Mouse (Mus musculus) cortical plate, adult 2 months (tissue): ENCODE data around the gene Dync1li2. TPM values are rescaled to one million over a fixed set of nuclear protein-coding genes. Genes with fewer than 3 reads are reported as not detected.

Experiments
- H3K27ac ChIP-seq: fragments of 200-500 bp; 2 replicates; pipeline ENCODE4 v1.5.1; 2012; ENCODE audit warnings: low read length, control low read depth, inconsistent platforms; ENCODE audit not compliant: insufficient read depth
- H3K4me1 ChIP-seq: fragments of 200-500 bp; 2 replicates; pipeline ENCODE4 v1.6.1; 2011; ENCODE audit warnings: low read length; ENCODE audit not compliant: control insufficient read depth, insufficient read depth
- H3K4me3 ChIP-seq: fragments of 200-500 bp; 2 replicates; pipeline ENCODE4 v1.5.1; 2011; ENCODE audit warnings: mild to moderate bottlenecking, low read length, control low read depth; ENCODE audit not compliant: insufficient read depth
- CTCF ChIP-seq: fragments of 200-500 bp; IDR thresholded peaks from 2 replicates; pipeline ENCODE4 v1.5.1; 2011; ENCODE audit warnings: mild to moderate bottlenecking, control low read depth, low read length; ENCODE audit not compliant: insufficient read depth; ENCODE audit errors: extremely low read depth
- POLR2A ChIP-seq: fragments of 200-500 bp; IDR thresholded peaks from 2 replicates; pipeline ENCODE4 v1.6.1; 2011; ENCODE audit warnings: mild to moderate bottlenecking, low read length, control low read depth; ENCODE audit not compliant: insufficient read depth; ENCODE audit errors: extremely low read depth
- polyA plus RNA-seq: library from polyadenylated mRNA; depleted of rRNA; stranded (reverse); fragments of >200 nt; gene quantifications from 2 replicates; pipeline ENCODE4 v1.2.3, GENCODE M21; 2012

The Dync1li2 gene
- polyA plus RNA-seq, 1 experiment: 161 TPM

GRCm38 (mm10) chr8:104439461-104439860, 3.4 kb downstream of the Dync1li2 start:
- TF ChIP-seq CTCF (no peak), POLR2A (no peak)
- H3K4me3 ChIP-seq: no peak overlapping the region
- H3K27ac ChIP-seq: no peak overlapping the region
- peaks cover 13% of the 10 kb centered on the region for H3K4me1 ChIP-seq

GRCm38 (mm10) chr8:104437494-104438135, 5.2 kb downstream of the Dync1li2 start:
- no peak overlapping the region for H3K4me3 ChIP-seq
- no peak for TF ChIP-seq CTCF
- no peak for TF ChIP-seq POLR2A
- peaks cover 13% of the 10 kb centered on the region for H3K4me1 ChIP-seq
- H3K27ac ChIP-seq: peak overlapping the region; percentile 49; the same call in 1 of the 2 replicates

GRCm38 (mm10) chr8:104436591-104436990, 6.3 kb downstream of the Dync1li2 start:
- TF ChIP-seq CTCF (no peak), POLR2A (no peak)
- peaks cover 13% of the 10 kb centered on the region for H3K4me1 ChIP-seq
- H3K4me3 ChIP-seq: no peak overlapping the region
- peak overlapping the region; percentile 49 for H3K27ac ChIP-seq

GRCm38 (mm10) chr8:104436038-104436437, 6.8 kb downstream of the Dync1li2 start:
- peaks cover 12% of the 10 kb centered on the region for H3K4me1 ChIP-seq
- TF ChIP-seq CTCF (no peak), POLR2A (0 out of 2 replicates have a peak, but pooled peaks have one; percentile 41)
- peak overlapping the region; percentile 7 for H3K4me3 ChIP-seq
- H3K27ac ChIP-seq: peak overlapping the region; percentile 66

GRCm38 (mm10) chr8:104434826-104435354, 8.0 kb downstream of the Dync1li2 start:
- no peak overlapping the region; the same call in 1 of the 2 replicates for H3K4me3 ChIP-seq
- 0 out of 2 replicates have a peak overlapping the region, but pooled peaks have one; percentile 66 for H3K27ac ChIP-seq
- H3K4me1 ChIP-seq: peaks cover 14% of the 10 kb centered on the region
- peak; percentile 37 for TF ChIP-seq CTCF
- no peak for TF ChIP-seq POLR2A

GRCm38 (mm10) chr8:104434275-104434674, 8.6 kb downstream of the Dync1li2 start:
- TF ChIP-seq CTCF (0 out of 2 replicates have a peak, but pooled peaks have one; percentile 9), POLR2A (no peak)
- Histone ChIP-seq H3K4me3 (no peak overlapping the region; the same call in 1 of the 2 replicates), H3K27ac (no peak overlapping the region), H3K4me1 (peaks cover 13% of the 10 kb centered on the region)

GRCm38 (mm10) chr8:104433191-104433842, 9.5 kb downstream of the Dync1li2 start:
- H3K4me1 ChIP-seq: peaks cover 13% of the 10 kb centered on the region
- TF ChIP-seq POLR2A (no peak), CTCF (no peak)
- H3K4me3 ChIP-seq: no peak overlapping the region
- H3K27ac ChIP-seq: no peak overlapping the region

GRCm38 (mm10) chr8:104432656-104433055, 10.2 kb downstream of the Dync1li2 start:
- Histone ChIP-seq H3K4me3 (no peak overlapping the region), H3K27ac (no peak overlapping the region), H3K4me1 (peaks cover 13% of the 10 kb centered on the region)
- TF ChIP-seq POLR2A: no peak
- no peak for TF ChIP-seq CTCF

- H3K4me3 ChIP-seq: no peak overlapping the region
- H3K4me1 ChIP-seq: peaks cover 5% of the 10 kb centered on the region; the same call in 1 of the 2 replicates
- no peak for TF ChIP-seq CTCF
- no peak for TF ChIP-seq POLR2A
- no peak overlapping the region for H3K27ac ChIP-seq
Measured at GRCm38 (mm10) chr8:104430230-104430629, 12.6 kb downstream of the Dync1li2 start.
